Mouse (Mus musculus) liver, embryonic 12.5 days (tissue): Measurements from ENCODE around the gene Apol7e. TPM values are rescaled to one million over a fixed set of nuclear protein-coding genes. Genes with fewer than 3 reads are reported as not detected.

Experiments
- ATAC-seq: fragments of 200-750 bp; cut with Nextera tagmentation; 2 replicates; pipeline ENCODE4 v1.8.0; 2017; ENCODE audit warnings: moderate number of reproducible peaks, mild to moderate bottlenecking, moderate library complexity
- H3K27ac ChIP-seq: fragments of 300-500 bp; sonication (generic); 2 replicates; pipeline ENCODE4 v1.5.1; 2016; ENCODE audit warnings: mild to moderate bottlenecking
- H3K27me3 ChIP-seq: fragments of 300-500 bp; sonication (generic); replicated peaks from 2 replicates; pipeline ENCODE4 v1.6.1; 2016; ENCODE audit warnings: mild to moderate bottlenecking, moderate library complexity
- H3K36me3 ChIP-seq: fragments of 300-500 bp; sonication (generic); 2 replicates; pipeline ENCODE4 v1.6.1; 2016; ENCODE audit warnings: mild to moderate bottlenecking, moderate library complexity
- H3K4me1 ChIP-seq: fragments of 300-500 bp; sonication (generic); 2 replicates; pipeline ENCODE4 v1.6.1; 2016
- H3K4me2 ChIP-seq: fragments of 300-500 bp; sonication (generic); 2 replicates; pipeline ENCODE4 v1.6.1; 2016; ENCODE audit warnings: mild to moderate bottlenecking, moderate library complexity
- H3K4me3 ChIP-seq: fragments of 300-500 bp; sonication (generic); 2 replicates; pipeline ENCODE4 v1.5.1; 2016; ENCODE audit warnings: mild to moderate bottlenecking, moderate library complexity
- H3K9ac ChIP-seq: fragments of 300-500 bp; sonication (generic); 2 replicates; pipeline ENCODE4 v1.6.1; 2016; ENCODE audit warnings: mild to moderate bottlenecking, moderate library complexity
- H3K9me3 ChIP-seq: fragments of 300-500 bp; sonication (generic); replicated peaks from 2 replicates; pipeline ENCODE4 v1.6.1; 2016; ENCODE audit warnings: mild to moderate bottlenecking, moderate library complexity
- WGBS: fragments of 180-500 bp; shearing (Covaris S2); methylation state at CpG from one replicate; pipeline ENCODE4 v1.1.7; 2016; ENCODE audit not compliant: insufficient replicate concordance; 5-methylcytosine and 5-hydroxymethylcytosine counted together
- polyA plus RNA-seq: library from polyadenylated mRNA; unstranded; fragments of >200 nt; fragmentation: Nextera tagmentation; extraction: Ambion mirVana; gene quantifications from 2 replicates; pipeline ENCODE4 v1.2.1, GENCODE M21; 2016

Gene Apol7e
- polyA plus RNA-seq, 1 experiment from 2014 or later: not detected

DNA sequence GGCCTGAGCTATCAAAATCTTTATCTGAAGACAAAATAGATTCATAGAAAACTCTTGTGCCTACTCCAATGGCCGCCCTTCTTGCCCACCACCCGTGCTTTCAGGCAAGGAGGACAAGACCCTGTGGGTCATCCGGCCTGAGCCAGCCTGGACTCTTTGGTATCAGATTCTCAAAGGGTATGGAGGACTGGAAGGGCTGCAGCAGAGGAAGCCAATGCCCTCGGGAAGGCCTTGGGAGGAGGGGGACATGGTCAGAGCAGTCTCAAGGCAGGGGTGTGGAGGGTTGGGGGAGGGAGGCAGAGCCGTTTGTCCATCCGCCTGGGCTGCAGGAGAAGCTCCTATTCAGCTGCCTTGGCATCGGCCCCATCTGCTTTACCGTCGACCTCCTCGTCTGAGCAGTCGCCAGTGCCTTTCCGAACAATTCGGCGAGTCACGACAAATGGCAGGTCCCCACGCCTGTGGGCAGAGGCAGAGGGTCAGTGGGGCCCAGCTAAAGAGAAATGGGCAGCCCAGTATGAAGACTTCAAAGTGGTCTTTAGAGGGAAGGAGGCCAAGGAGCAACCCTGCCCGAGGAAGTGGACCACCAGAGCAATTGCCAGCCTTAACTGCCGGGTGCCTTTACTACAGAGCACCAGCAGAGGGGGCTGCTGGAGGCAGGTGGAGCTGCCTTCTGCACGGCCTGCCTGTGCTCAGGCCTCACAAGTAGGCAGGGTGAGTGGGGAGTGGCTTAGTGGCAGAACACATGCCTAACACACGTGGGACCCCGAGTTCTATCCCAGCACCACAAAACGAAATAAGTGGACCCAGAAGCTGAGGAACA is 63.1 kb downstream of the Apol7e start:
- Histone ChIP-seq H3K27me3 (no peaks in the 10 kb centered on the region), H3K4me1 (peaks cover 10% of the 10 kb centered on the region), H3K4me2 (no peak overlapping the region), H3K27ac (no peak overlapping the region), H3K9ac (no peak overlapping the region), H3K4me3 (no peak overlapping the region), H3K36me3 (peaks cover 78% of the 10 kb centered on the region), H3K9me3 (no peaks in the 10 kb centered on the region)
- 78% methylated on average over 22 of the region's 22 CpGs for WGBS
- peak; percentile 40; the same call in 1 of the 2 replicates for ATAC-seq

DNA sequence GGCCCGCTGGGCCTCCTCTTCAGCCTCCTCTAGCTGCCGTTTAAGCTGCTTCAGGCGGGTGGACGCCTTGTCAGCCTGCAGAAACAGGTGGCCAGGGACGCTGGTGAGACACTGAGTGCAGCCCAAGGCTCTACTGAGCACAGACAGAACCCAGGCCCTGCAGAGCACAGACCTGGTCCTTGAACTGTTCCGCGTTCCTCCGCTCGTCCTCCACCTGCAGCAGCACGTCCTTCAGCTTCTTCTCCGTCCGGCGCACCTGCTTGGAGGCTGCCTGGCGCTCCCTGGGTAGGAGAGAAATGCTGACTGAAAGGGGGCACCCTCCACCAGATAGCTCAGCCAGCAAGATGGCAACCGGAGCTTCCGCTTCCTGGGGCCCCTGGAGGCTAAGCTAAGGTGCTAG is 64.4 kb downstream of the Apol7e start:
- H3K4me3 ChIP-seq: no peak overlapping the region
- ATAC-seq: no peak
- H3K27me3 ChIP-seq: no peaks in the 10 kb centered on the region
- no peak overlapping the region for H3K9ac ChIP-seq
- H3K4me2 ChIP-seq: no peak overlapping the region
- H3K9me3 ChIP-seq: no peaks in the 10 kb centered on the region
- H3K27ac ChIP-seq: no peak overlapping the region
- H3K36me3 ChIP-seq: peaks cover 91% of the 10 kb centered on the region
- no peaks in the 10 kb centered on the region for H3K4me1 ChIP-seq
- WGBS: 86% methylated on average over 16 of the region's 16 CpGs

DNA sequence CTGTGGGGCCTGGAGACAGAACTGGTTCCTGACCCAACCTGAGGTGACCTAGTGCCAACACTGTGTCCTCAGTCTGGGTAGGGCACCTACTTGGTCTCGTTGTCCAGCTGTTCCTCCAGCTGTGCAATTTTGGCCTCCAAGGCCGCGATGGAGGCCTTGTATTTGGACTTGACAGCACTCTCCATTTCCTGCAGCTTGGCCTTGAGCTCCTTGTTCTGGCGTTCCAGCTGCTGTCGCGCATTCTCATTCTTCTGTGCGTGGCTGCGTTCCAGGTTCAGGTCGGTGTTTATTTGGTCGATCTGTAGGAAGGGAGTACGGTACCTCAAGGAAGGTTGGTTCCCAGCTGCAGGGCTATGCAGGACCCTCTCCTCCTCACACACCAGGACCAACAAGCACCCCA is 65.0 kb downstream of the Apol7e start:
- no peak for ATAC-seq
- no peaks in the 10 kb centered on the region for H3K27me3 ChIP-seq
- no peak overlapping the region for H3K4me3 ChIP-seq
- H3K9ac ChIP-seq: no peak overlapping the region
- H3K9me3 ChIP-seq: no peaks in the 10 kb centered on the region
- 90% methylated on average over 11 of the region's 11 CpGs for WGBS
- H3K36me3 ChIP-seq: peaks cover 98% of the 10 kb centered on the region
- no peak overlapping the region for H3K27ac ChIP-seq
- no peaks in the 10 kb centered on the region for H3K4me1 ChIP-seq
- no peak overlapping the region for H3K4me2 ChIP-seq

DNA sequence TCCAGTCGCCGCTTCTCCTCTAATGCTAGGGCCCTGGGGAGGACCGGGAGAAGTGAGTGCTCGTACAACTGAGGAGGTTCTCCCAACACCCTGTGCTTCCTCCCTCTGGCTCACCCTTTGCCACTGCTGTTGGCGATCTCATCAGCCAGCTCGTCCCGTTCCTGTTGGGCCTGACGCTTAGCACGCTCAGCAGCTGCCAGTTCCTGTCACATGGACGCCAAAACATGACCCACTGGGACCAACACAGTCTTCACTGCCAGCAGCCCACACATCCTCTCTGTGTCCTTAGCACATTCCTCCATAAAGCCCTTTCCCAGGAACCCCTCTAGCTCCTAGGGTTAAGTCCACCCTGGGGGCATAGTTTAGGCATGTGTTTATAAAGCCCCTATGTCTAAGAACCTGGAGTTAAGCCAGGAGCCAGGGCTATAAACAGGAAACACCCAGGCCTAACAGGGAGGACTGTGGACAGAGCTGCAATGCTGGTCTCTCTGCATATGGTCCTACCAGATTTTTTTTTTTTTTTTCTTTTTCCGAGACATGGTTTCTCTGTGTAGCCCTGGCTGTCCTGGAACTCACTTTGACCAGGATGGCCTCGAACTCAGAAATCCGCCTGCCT is 65.8 kb downstream of the Apol7e start:
- 77% methylated on average over 13 of the region's 13 CpGs for WGBS
- no peaks in the 10 kb centered on the region for H3K9me3 ChIP-seq
- H3K27ac ChIP-seq: no peak overlapping the region

DNA sequence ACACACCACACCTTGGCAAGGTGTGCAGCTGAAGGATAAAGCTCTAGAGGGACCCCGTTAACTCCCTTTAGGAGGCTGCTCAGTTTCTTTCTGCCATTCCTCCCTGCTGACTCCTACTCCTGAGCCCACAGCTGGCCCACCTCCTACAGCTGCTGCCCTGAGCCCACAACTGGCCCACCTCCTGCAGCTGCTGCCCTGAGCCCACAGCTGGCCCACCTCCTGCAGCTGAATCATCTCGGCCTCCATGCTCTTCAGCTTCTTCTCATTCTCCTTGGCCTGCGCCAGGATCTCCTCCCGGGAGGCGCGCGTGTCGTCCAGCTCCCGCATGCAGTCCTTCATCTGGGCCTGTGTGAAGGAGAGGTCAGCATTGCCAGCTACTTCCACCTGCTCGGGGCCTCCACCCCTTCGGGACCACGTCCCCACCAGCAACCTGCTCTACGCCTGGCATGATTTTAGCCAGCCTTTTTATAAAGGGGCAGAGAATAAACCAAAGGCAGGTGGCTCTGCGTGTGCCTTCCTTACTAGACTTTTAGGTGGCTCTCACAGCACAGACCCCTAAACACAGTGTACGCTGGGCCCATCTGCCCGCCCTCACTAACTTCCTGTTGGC is 66.9 kb downstream of the Apol7e start:
- Histone ChIP-seq H3K27me3 (no peaks in the 10 kb centered on the region), H3K4me2 (no peak overlapping the region), H3K4me1 (no peaks in the 10 kb centered on the region), H3K9me3 (no peaks in the 10 kb centered on the region), H3K9ac (no peak overlapping the region), H3K4me3 (no peak overlapping the region), H3K27ac (no peak overlapping the region), H3K36me3 (peaks cover 100% of the 10 kb centered on the region)
- WGBS: 88% methylated on average over 16 of the region's 16 CpGs
- ATAC-seq: no peak

More for the DNA sequence above, 65.8 kb downstream of the Apol7e start:
- H3K4me2 ChIP-seq: no peak overlapping the region
- H3K27me3 ChIP-seq: no peaks in the 10 kb centered on the region
- peaks cover 100% of the 10 kb centered on the region for H3K36me3 ChIP-seq
- no peak overlapping the region for H3K4me3 ChIP-seq
- no peak overlapping the region for H3K9ac ChIP-seq
- H3K4me1 ChIP-seq: no peaks in the 10 kb centered on the region
- ATAC-seq: no peak

DNA sequence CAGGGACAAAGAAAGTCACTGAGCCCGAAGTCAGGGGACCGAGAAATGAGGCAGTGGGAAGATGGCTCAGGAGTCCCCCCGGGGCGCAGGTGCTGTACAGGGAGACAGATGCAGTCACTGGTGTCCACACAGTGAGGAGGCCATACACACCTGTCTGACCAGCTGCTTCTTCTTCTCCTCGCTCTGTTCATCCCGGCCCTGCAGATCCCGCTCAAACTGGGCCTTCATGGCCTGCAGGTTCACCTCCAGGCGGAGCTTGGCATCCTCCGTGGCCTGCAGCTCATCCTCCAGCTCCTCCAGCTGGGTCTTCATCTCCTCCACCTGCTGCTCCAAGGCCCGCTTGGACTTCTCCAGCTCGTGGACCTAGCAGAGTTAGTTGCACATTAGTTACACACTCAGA is 68.3 kb downstream of the Apol7e start:
- H3K4me2 ChIP-seq: no peak overlapping the region
- 88% methylated on average over 11 of the region's 11 CpGs for WGBS
- ATAC-seq: no peak

More for the DNA sequence above, 68.3 kb downstream of the Apol7e start:
- no peak overlapping the region for H3K9ac ChIP-seq
- H3K27me3 ChIP-seq: no peaks in the 10 kb centered on the region
- no peak overlapping the region for H3K27ac ChIP-seq
- peaks cover 100% of the 10 kb centered on the region for H3K36me3 ChIP-seq
- H3K9me3 ChIP-seq: no peaks in the 10 kb centered on the region
- H3K4me3 ChIP-seq: no peak overlapping the region
- no peaks in the 10 kb centered on the region for H3K4me1 ChIP-seq

Other genes starting within 250 kb of the Apol7e start
- gene Apol10a, start 221.8 kb upstream of the Apol7e start, polyA plus RNA-seq: 0.04 TPM in 1 of 2 replicates, not detected in the other
- 0.19 and 0.42 TPM in 2 replicates for gene Apol11a, start 190.6 kb upstream of the Apol7e start, polyA plus RNA-seq
- gene Apol7c, start 165.5 kb upstream of the Apol7e start, polyA plus RNA-seq: not detected in 2 replicates
- not detected in 2 replicates for gene 1700025B11Rik, start 137.0 kb upstream of the Apol7e start, polyA plus RNA-seq
- gene Apol10b, start 102.7 kb upstream of the Apol7e start, polyA plus RNA-seq: not detected in 2 replicates
- not detected in 2 replicates for gene Gm36245, start 99.6 kb upstream of the Apol7e start, polyA plus RNA-seq
- gene Apol11b, start 55.6 kb upstream of the Apol7e start, polyA plus RNA-seq: 6.3 and 6.9 TPM in 2 replicates
- gene Apol9b, start 30.2 kb downstream of the Apol7e start, polyA plus RNA-seq: not detected in 2 replicates
- 25.8 and 26.7 TPM in 2 replicates for gene Apol8, start 58.1 kb downstream of the Apol7e start, polyA plus RNA-seq
- gene Myh9, start 143.3 kb downstream of the Apol7e start, polyA plus RNA-seq: 32.5 and 34.2 TPM in 2 replicates
- gene Txn2, start 230.1 kb downstream of the Apol7e start, polyA plus RNA-seq: 239 and 249 TPM in 2 replicates